Mouse (Mus musculus): ENCODE results near the gene Tmem165.

GRCm38 (mm10) chr5:76208066-76208465 is 24.4 kb downstream of the Tmem165 start:
- no peak for TF ChIP-seq POLR2A (IDR thresholded peaks at IDR 0.05; ENCODE audit: borderline replicate concordance, extremely low read depth, low read depth, low read length)
- no peak for TF ChIP-seq CTCF (IDR thresholded peaks at IDR 0.05; ENCODE audit: insufficient read depth, low read length)
